Mouse (Mus musculus): Measurements from ENCODE around the gene Gngt2. TPM values are rescaled to one million over a fixed set of nuclear protein-coding genes. Genes with fewer than 3 reads are reported as not detected.

Gngt2 gene
- total RNA-seq (2023), result 10 to 100 TPM; 14.2 to 19.3 TPM

GRCm38 (mm10) chr11:95837059-95837458 lies at the start of gene Gngt2:
Gene Gngt2 (plus strand): TSS chr11:95837216.

GRCm38 (mm10) chr11:95824071-95824876 lies 12.7 kb upstream of the Gngt2 start, which contains the start of gene Phospho1:
Gene Phospho1 (plus strand): TSS chr11:95824499.

GRCm38 (mm10) chr11:95842074-95842681 lies 5.2 kb downstream of the Gngt2 start, which contains the start of gene Abi3:
Gene Abi3 (minus strand): TSS chr11:95842476.

Other genes starting within 250 kb of the Gngt2 start
- under 1 TPM in 1 of 2 experiments, not detected in 1; 0.20 TPM for gene Ngfr, start 249.5 kb upstream of the Gngt2 start, total RNA-seq (2023)
- 10 to 100 TPM; 41.8 to 78.0 TPM for gene Phb, start 170.3 kb upstream of the Gngt2 start, total RNA-seq (2023)
- 10 to 100 TPM; 78.5 to 78.6 TPM for gene Zfp652, start 124.5 kb upstream of the Gngt2 start, total RNA-seq (2023)
- gene B130006D01Rik, start 113.6 kb upstream of the Gngt2 start, total RNA-seq (2023), result 1 to 10 TPM; 5.4 to 6.3 TPM
- gene Phospho1, start 12.7 kb upstream of the Gngt2 start, total RNA-seq (2023), result not detected
- gene Abi3, start 5.3 kb downstream of the Gngt2 start, total RNA-seq (2023), result 10 to 100 TPM; 35.6 to 47.9 TPM
- not detected for gene B4galnt2, start 77.7 kb downstream of the Gngt2 start, total RNA-seq (2023)
- gene Igf2bp1, start 168.7 kb downstream of the Gngt2 start, total RNA-seq (2023), result not detected
- gene Gip, start 187.3 kb downstream of the Gngt2 start, total RNA-seq (2023), result not detected
- 10 to 100 TPM; 58.1 to 61.5 TPM for gene Snf8, start 197.7 kb downstream of the Gngt2 start, total RNA-seq (2023)
- gene Ube2z, start 228.2 kb downstream of the Gngt2 start, total RNA-seq (2023), result 10 to 100 TPM; 47.1 to 51.4 TPM
- gene Atp5g1, start 238.5 kb downstream of the Gngt2 start, total RNA-seq (2023), result 100 to 1,000 TPM; 128 to 133 TPM